Mouse (Mus musculus) cerebellum, adult 2 months (tissue): ENCODE results near the gene Olfr494.

Source experiments
- CTCF ChIP-seq: fragments of 200-500 bp; IDR thresholded peaks from 2 replicates; pipeline ENCODE4 v1.5.1; 2011; ENCODE audit warnings: low read depth, mild to moderate bottlenecking, control low read depth, low read length, moderate library complexity, borderline replicate concordance; ENCODE audit not compliant: insufficient read depth
- POLR2A ChIP-seq: fragments of 200-500 bp; IDR thresholded peaks from 2 replicates; pipeline ENCODE4 v1.6.1; 2011; ENCODE audit warnings: low read length, control low read depth, borderline replicate concordance; ENCODE audit not compliant: insufficient read depth

DNA sequence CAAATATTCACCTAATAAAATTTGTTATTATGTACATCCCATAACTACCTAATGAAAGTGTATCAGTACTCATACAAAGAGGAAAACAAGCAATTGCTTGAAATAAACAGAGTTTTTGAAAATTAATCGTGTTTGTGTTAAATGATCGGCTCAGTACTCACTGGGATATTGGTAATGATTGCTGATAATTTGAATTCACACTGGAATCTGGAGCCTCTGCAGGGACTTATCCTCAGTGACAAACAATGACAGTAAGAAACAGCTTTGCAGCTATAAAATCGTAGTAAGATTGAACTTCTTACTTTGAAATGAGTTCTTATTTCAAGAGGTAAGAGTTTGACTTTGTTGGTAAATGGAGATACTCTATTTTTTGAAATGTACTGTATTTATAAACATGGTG, at the start of gene Olfr494:
- no peak for TF ChIP-seq CTCF
- no peak for TF ChIP-seq POLR2A
